Mouse (Mus musculus): ENCODE data around the gene Tas1r1. TPM values are rescaled to one million over a fixed set of nuclear protein-coding genes. Genes with fewer than 3 reads are reported as not detected.

The Tas1r1 gene
- 1.5 and 1.6 TPM in 2 replicates for polyA plus RNA-seq (2015; fragmentation: Nextera tagmentation; extraction: Ambion mirVana)

GRCm38 (mm10) chr4:152038225-152038984, at the start of gene Tas1r1:
Tas1r1 (minus strand) TSS chr4:152038568.
- WGBS = 50% methylated on average over 10 of the region's 10 CpGs
- Histone ChIP-seq H3K36me3 (replicated peaks) (peaks cover 20% of the 10 kb centered on the region; the same call in 1 of the 2 replicates), H3K9me3 (no peaks in the 10 kb centered on the region), H3K4me3 (peak within 1 kb of the TSS; percentile 93), H3K4me1 (peaks cover 18% of the 10 kb centered on the region), H3K4me2 (peak within 1 kb of the TSS; percentile 96), H3K27me3 (replicated peaks) (no peaks in the 10 kb centered on the region), H3K27ac (peak within 1 kb of the TSS; percentile 52; the same call in 1 of the 2 replicates), H3K9ac (peak within 1 kb of the TSS; percentile 74)
- no peak; the same call in 1 of the 2 replicates for ATAC-seq (replicated peaks)

GRCm38 (mm10) chr4:152088133-152088532, 49.8 kb upstream of the Tas1r1 start:
- no peaks in the 10 kb centered on the region for H3K27me3 ChIP-seq (replicated peaks)
- H3K9ac ChIP-seq = no peak overlapping the region; the same call in 1 of the 2 replicates
- 19% methylated on average over 4 of the region's 4 CpGs for WGBS
- H3K9me3 ChIP-seq = no peaks in the 10 kb centered on the region
- no peaks in the 10 kb centered on the region for H3K36me3 ChIP-seq (replicated peaks)
- H3K4me3 ChIP-seq = no peak overlapping the region
- H3K4me2 ChIP-seq = peak overlapping the region; percentile 80
- peaks cover 18% of the 10 kb centered on the region for H3K4me1 ChIP-seq
- no peak overlapping the region for H3K27ac ChIP-seq
- no peak for ATAC-seq (replicated peaks)

GRCm38 (mm10) chr4:152087211-152088081, 49.1 kb upstream of the Tas1r1 start:
- WGBS = 4% methylated on average over 12 of the region's 12 CpGs
- no peak for ATAC-seq (replicated peaks)
- H3K36me3 ChIP-seq (replicated peaks) = no peaks in the 10 kb centered on the region
- H3K9me3 ChIP-seq = no peaks in the 10 kb centered on the region
- peaks cover 18% of the 10 kb centered on the region for H3K4me1 ChIP-seq
- no peak overlapping the region for H3K27ac ChIP-seq
- H3K9ac ChIP-seq = peak overlapping the region; percentile 71
- H3K4me2 ChIP-seq = peak overlapping the region; percentile 80
- peak overlapping the region; percentile 71 for H3K4me3 ChIP-seq
- no peaks in the 10 kb centered on the region for H3K27me3 ChIP-seq (replicated peaks)

GRCm38 (mm10) chr4:152086505-152087210, 48.3 kb upstream of the Tas1r1 start:
- H3K4me2 ChIP-seq = peak overlapping the region; percentile 80
- H3K27me3 ChIP-seq (replicated peaks) = no peaks in the 10 kb centered on the region
- peak overlapping the region; percentile 71 for H3K4me3 ChIP-seq
- H3K4me1 ChIP-seq = peaks cover 18% of the 10 kb centered on the region
- no peaks in the 10 kb centered on the region for H3K36me3 ChIP-seq (replicated peaks)
- no peaks in the 10 kb centered on the region for H3K9me3 ChIP-seq
- peak overlapping the region; percentile 71 for H3K9ac ChIP-seq
- WGBS = under 1% methylated on average over 74 of the region's 92 CpGs
- ATAC-seq (replicated peaks) = peak; percentile 69
- no peak overlapping the region for H3K27ac ChIP-seq

GRCm38 (mm10) chr4:152084616-152085015, 46.2 kb upstream of the Tas1r1 start:
- Histone ChIP-seq H3K4me2 (no peak overlapping the region), H3K27ac (no peak overlapping the region), H3K9me3 (no peaks in the 10 kb centered on the region), H3K4me3 (no peak overlapping the region), H3K4me1 (peaks cover 18% of the 10 kb centered on the region), H3K9ac (no peak overlapping the region), H3K36me3 (replicated peaks) (no peaks in the 10 kb centered on the region), H3K27me3 (replicated peaks) (no peaks in the 10 kb centered on the region)
- WGBS = 88% methylated on average over 7 of the region's 7 CpGs
- no peak for ATAC-seq (replicated peaks)

- no peaks in the 10 kb centered on the region for H3K36me3 ChIP-seq (replicated peaks)
- H3K27me3 ChIP-seq (replicated peaks) = no peaks in the 10 kb centered on the region
- peaks cover 18% of the 10 kb centered on the region for H3K4me1 ChIP-seq
- WGBS = 62% methylated on average over 7 of the region's 7 CpGs
- ATAC-seq (replicated peaks) = no peak
- H3K9ac ChIP-seq = no peak overlapping the region
- no peak overlapping the region for H3K4me2 ChIP-seq
- H3K9me3 ChIP-seq = no peaks in the 10 kb centered on the region
- no peak overlapping the region for H3K27ac ChIP-seq
- H3K4me3 ChIP-seq = no peak overlapping the region
Observed at GRCm38 (mm10) chr4:152083611-152084220, 45.3 kb upstream of the Tas1r1 start.

- no peak for ATAC-seq (replicated peaks)
- H3K4me2 ChIP-seq = no peak overlapping the region
- H3K27me3 ChIP-seq (replicated peaks) = no peaks in the 10 kb centered on the region; the same call in 1 of the 2 replicates
- WGBS = 66% methylated on average over 7 of the region's 7 CpGs
- no peak overlapping the region for H3K4me3 ChIP-seq
- no peaks in the 10 kb centered on the region for H3K9me3 ChIP-seq
- H3K4me1 ChIP-seq = no peaks in the 10 kb centered on the region
- no peak overlapping the region for H3K9ac ChIP-seq
- H3K36me3 ChIP-seq (replicated peaks) = no peaks in the 10 kb centered on the region
- no peak overlapping the region for H3K27ac ChIP-seq
Observed at GRCm38 (mm10) chr4:152079931-152080330, 41.6 kb upstream of the Tas1r1 start.

- Histone ChIP-seq H3K27ac (no peak overlapping the region), H3K4me3 (no peak overlapping the region), H3K9me3 (no peaks in the 10 kb centered on the region), H3K4me1 (no peaks in the 10 kb centered on the region), H3K9ac (no peak overlapping the region), H3K36me3 (replicated peaks) (no peaks in the 10 kb centered on the region), H3K27me3 (replicated peaks) (no peaks in the 10 kb centered on the region; the same call in 1 of the 2 replicates), H3K4me2 (no peak overlapping the region)
- 96% methylated on average over 3 of the region's 3 CpGs for whole genome bisulfite sequencing
- no peak for ATAC-seq (replicated peaks)
Observed at GRCm38 (mm10) chr4:152079261-152079660, 40.9 kb upstream of the Tas1r1 start.

- ATAC-seq (replicated peaks) = no peak
- H3K4me2 ChIP-seq = no peak overlapping the region
- no peaks in the 10 kb centered on the region for H3K36me3 ChIP-seq (replicated peaks)
- no peaks in the 10 kb centered on the region for H3K9me3 ChIP-seq
- no peak overlapping the region for H3K27ac ChIP-seq
- no peaks in the 10 kb centered on the region; the same call in 1 of the 2 replicates for H3K27me3 ChIP-seq (replicated peaks)
- no peaks in the 10 kb centered on the region for H3K4me1 ChIP-seq
- H3K9ac ChIP-seq = no peak overlapping the region
- no peak overlapping the region for H3K4me3 ChIP-seq
- WGBS = 95% methylated on average over 10 of the region's 10 CpGs
Observed at GRCm38 (mm10) chr4:152078105-152078530, 39.8 kb upstream of the Tas1r1 start.

GRCm38 (mm10) chr4:152077191-152077590, 38.8 kb upstream of the Tas1r1 start:
- H3K4me2 ChIP-seq = no peak overlapping the region
- H3K27ac ChIP-seq = no peak overlapping the region
- ATAC-seq (replicated peaks) = no peak
- no peak overlapping the region for H3K4me3 ChIP-seq
- H3K36me3 ChIP-seq (replicated peaks) = no peaks in the 10 kb centered on the region
- no peak overlapping the region for H3K9ac ChIP-seq
- H3K27me3 ChIP-seq (replicated peaks) = no peaks in the 10 kb centered on the region; the same call in 1 of the 2 replicates
- 87% methylated on average over 9 of the region's 9 CpGs for WGBS
- H3K4me1 ChIP-seq = peaks cover 7% of the 10 kb centered on the region
- no peaks in the 10 kb centered on the region for H3K9me3 ChIP-seq

GRCm38 (mm10) chr4:152074548-152074947, 36.2 kb upstream of the Tas1r1 start:
- Histone ChIP-seq H3K27ac (no peak overlapping the region), H3K27me3 (replicated peaks) (no peaks in the 10 kb centered on the region; the same call in 1 of the 2 replicates), H3K4me2 (no peak overlapping the region), H3K9ac (no peak overlapping the region), H3K4me3 (no peak overlapping the region), H3K36me3 (replicated peaks) (no peaks in the 10 kb centered on the region), H3K4me1 (peaks cover 8% of the 10 kb centered on the region), H3K9me3 (no peaks in the 10 kb centered on the region)
- ATAC-seq (replicated peaks) = no peak
- WGBS = 83% methylated on average over 9 of the region's 9 CpGs

Measured in midbrain, embryonic 15.5 days (tissue).